Mouse (Mus musculus) ES-CJ7 (cell line): ENCODE results near the gene Cdx4.
A peak's percentile ranks its signal among the peaks of the same experiment; 100 is the strongest.

Experiments used
- DNase-seq: peaks from one replicate; pipeline ENCODE4 v3.0.0; 2011; ENCODE audit warnings: low read depth, low spot score

The Cdx4 gene

DNA sequence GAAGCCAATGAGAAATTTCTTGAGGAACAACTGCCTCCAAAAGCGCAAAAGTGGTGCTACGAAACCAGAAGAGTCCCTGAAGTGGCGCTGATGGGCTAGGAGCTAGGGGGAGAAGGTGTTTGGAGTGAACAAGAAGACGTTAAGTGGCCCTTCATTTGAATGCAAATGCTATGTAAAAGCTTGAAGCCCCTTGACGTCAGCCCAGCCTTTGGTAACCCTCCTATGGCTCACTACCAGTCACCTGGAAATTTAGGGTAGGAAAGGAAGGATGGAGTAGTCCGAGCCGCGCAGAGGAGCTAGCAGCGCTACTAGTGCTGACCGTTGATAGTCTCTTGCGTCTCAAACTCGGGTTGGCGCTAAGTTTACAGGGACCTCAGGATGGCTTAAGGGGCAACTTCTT, at the start of gene Cdx4:
Cdx4 (plus strand) TSS at position 253 of the 400 bp plus-strand sequence.
- peak; percentile 72 for DNase-seq

DNA sequence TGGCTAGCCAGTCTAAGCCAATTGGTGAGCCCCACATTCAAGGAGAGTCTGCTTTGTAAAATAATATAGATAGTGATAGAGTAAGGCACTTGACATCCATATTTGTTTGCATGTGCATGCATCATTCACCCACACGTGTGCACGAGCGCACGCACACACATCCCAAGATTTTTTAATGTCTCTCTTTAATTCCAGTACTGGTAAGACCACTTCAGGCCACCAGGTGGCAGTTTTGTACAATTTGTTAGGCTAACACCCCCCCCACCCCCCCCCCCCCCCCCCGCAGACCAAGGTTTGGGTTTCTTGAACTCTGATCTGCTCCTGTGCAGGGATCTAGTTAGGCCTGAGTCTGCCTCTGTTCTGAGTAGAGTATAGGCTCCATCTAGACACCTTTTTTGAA, 46.9 kb upstream of the Cdx4 start:
- DNase-seq: peak; percentile 40

DNA sequence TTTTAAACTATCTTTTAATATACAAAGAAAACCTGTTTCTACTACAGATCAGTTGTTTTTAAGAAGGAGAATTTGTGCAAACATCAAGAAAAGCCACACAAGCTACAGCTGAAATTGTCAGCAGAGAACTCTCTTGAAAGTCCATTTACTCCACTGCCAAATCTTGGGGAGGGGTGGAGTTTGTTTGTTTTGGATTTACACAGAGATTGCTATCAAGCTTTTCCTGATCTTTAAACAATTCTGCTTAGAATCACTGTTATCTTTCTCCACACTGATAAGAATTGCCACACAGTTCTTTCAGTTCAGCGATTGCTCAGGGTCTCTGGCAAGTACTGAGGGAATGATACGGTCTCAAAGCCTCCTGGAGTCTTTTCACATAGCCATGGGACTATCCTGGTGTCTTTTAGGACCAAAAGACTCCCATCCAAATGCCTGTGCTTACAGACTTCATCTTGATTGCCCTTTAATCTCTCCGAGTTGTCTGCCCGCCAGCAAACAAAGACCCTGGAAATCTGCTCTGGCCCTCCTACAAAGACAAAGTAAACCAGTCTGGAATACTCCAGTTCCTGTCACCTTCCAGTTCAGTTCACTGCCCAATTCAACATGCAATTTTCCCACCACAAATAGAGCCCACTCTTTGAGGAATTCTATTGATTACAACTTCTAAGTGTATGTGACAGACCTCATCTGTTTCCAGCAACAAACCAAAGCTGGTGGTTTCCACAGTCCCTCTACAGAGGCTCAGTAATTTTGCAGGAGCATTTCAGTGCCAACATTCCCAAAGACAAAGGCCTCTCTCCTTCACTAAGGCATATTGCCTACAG, 34.1 kb upstream of the Cdx4 start:
- peak; percentile 51 for DNase-seq

DNA sequence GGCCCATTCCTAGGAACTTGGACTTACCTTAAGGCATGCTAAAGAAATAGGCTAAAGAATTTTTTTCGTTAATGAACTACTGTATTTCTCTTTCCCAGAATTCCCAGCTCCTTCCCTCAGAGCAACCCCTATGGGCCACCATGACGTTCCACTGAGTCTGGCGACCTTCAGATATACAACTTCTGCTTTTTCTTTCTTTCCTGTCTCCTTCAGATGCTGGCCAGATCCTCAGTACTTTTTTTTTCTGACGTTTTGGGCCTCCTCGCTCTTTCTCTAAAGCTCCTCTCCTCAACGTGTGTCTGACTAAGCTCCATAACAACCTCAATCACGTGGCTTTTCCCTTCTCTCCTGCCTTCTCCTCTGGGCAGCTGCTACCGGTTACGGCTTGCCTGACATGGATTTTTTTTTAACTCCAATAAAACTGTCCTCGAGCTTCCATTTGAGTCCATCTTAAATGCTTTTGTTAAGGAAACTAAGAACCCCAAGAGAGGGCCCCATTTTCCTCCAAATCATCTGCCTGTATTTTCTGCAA, 33.3 kb upstream of the Cdx4 start:
- DNase-seq: no peak

DNA sequence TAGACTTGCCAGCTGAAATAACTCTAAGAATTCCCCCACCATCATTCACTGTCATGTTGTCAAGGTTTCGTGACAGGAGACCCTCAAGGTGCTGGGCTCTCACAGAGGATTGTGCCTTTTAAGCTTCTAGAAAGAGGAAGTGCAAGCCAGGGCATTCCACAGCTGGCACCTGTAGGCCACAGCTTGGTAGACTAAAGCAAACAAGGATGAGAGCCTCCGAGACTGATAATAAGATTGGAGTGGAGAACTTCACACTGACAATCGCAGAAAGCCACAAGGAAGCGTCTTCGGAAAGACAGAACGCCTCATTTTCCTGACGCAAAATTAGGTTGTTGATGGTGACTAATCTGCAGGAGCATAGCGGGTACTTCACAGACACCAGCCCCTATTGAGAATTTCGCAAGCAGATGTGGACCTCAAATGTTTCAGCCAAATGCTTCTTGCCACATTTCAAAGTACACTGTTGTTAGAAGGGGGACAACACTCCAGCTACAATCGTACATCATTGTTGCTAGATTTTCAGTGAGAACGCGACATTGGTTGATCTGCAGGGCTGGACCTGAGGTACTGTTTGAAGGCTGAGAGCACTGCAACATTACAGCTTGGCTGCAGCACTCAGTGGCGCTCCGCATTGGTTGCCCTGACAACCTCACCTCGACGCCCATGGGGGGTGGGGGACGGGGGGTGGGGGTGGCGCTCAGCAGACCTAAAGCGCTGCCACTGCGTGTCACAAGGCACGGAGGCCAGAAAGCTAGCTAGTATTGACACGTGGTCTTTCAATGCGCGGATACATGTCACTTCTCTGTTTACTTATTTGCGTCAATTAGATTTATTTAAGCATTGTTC, 32.5 kb upstream of the Cdx4 start:
- DNase-seq: peak; percentile 35

DNA sequence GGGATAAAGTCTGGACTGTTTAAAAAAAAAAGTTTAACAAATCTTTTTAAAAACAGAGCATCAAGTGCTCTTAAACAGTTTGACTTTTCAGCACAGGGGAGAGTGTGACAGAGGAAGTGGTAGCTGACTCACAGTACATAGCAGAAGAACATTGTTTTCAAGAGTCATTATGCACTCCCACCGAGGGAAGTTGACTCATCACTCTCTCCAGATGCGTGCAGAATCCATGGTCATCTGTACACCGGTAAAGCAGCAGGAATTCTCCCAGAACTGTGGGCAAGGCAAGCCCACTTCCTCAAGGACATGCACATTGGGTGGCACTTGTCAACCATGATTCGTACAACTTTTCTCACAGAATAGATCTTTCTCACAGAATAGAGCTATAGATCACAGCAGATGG, 22.3 kb upstream of the Cdx4 start:
- no peak for DNase-seq

DNA sequence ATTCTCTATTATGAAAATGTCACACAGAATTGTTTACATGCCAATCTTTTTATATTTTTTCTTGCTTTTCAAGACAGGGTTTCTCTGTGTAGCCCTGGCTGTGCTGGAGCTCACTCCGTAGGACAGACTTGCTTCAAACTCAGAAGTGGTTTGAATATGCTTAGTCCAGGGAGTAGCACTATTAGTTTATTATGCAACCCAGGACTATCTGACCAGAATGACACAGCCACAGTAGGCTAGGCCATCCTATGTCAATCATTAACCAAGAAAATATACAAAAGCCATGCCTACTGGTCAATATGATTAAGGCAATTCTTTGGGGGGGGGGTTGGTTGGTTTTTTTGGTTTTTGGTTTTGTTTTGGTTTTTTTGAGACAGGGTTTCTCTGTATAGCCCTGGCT, 12.9 kb upstream of the Cdx4 start:
- DNase-seq: no peak

DNA sequence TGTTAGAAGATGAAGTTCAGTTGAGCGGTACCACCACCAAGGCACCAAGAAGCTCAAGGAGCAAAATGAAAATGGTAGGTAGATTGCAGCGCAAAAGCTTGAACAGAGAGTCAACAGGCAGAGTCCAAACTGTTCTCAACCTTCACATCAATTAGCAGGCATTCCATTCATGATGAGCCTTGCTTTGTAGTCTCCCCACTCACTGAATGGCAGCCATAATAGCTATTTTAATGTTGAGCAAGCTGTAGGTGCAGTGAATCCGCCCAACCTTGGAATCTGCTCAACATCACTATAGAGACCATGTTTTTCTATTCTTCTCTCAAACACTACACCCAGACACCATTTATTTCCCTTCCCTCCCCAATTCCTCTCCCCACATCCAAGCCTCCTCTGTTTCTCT, 9.5 kb upstream of the Cdx4 start:
- DNase-seq: peak; percentile 95

DNA sequence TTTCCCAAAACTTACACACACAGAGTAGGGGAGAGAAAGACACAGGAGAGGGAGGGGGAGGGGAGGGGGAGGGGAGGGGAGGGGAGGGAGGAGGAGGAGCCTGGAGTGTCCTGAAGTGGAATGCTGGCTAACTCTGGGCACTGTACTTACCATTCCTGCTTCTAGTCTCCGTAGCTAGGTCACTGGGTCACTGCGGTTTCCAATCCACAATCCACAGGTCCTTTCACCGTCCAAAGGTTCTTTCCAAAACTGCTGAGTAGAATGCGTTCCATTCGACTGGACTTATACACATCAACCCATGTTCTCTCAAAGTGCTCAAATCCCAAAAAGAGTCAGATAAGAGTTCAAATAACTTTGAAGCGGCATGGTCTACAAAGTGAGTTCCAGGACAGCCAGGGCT, 7.1 kb upstream of the Cdx4 start:
- DNase-seq: peak; percentile 34

DNA sequence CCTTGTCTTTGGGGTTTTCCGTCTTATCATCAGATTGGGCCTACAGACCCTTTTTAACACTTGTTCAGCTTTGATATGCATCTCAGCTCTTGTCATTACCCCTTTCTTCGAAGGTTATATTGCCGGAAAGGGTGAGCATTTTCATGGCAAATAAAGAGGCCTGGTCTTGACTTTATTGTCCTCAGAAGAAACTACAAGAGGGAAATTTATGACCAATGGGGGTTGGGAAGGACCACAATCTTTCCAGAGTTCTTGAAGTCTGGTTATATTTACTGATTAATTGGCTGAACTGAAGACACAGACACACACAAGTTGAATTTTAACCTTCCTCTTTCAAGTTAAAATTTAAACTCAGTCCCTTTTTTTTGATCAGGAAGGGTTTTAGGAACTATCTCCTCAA, 4.7 kb downstream of the Cdx4 start:
- no peak for DNase-seq

DNA sequence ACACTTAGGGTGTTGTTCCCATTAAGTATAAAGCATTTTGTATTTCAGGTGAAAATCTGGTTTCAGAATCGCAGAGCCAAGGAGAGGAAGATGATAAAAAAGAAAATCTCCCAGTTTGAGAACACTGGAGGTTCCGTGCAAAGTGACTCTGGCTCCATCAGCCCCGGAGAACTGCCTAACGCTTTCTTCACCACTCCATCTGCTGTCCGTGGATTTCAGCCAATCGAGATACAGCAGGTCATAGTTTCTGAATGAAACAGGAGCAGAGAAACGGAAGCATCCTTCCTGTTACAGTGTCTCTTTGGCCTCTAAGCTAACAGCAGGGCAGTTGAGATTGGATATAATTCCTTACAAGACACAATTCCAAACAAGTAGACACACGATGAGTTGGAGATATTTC, 8.2 kb downstream of the Cdx4 start:
- no peak for DNase-seq

DNA sequence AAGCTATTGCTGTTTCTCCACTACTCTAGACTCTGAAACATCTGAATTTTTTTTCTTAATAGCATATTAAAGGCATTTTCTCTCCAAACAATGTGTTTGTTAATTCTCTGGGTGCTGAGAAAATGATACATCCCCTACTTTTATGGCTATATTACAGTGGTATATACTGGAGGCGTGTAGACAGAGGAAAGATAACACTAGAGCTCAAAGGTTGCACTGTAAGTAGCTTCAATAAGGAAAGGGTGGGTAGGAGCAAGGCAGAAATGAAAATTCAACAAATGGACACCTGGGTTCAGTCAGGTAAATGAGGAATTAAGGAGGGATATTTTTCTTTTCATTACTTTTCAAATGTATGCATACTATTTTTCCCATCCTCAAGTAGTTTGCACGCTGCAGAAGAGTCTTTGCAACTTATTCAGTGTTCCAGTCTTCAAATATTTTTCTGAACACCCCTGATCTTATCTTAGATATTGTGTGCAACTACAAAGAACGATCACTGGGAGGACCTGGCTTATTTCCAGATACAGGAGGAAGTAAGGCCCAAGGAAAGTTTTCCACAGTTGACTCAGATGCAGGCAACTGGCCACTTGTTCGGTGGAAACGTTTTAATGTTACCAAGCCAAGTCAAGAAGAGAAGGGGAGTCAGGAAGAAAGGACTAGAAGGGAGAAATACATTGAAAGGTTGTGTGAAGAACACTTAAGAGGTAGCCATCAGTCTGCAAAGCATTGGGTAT, 10.1 kb downstream of the Cdx4 start:
- DNase-seq: no peak

DNA sequence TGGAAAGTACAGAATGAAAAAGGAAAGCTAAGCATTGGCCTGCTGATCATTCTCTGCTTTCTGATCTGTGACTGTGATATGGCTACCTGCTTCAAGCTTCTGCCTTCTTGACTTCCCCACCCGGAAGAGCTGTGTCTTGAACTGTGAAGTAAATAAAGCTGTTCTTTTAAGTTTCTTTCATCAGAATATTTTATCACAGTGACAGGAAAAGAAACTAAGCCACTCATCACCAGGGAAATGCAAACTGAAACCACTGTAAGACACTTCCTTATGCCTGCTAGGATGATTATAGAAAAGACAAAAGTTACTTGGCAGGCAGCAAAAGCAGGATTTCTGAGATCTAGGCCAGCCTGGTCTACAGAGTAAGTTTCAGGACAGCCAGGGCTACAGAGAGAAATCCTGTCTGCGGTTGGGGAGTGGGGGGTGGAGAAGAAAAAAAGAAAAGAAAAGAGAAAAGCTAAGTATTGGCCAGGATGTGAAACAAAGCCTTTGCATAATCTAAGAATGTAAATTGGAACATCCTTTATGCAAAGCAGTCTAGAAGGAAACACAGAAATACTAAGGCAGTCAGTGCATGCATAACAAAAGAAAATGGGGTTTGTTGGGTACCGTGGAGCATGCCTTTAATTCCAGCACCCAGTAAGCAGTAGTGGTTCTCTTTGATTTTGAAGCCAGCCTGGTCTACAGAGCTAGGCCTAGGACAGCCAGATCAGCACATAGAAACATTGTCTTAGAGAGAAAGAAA, 20.3 kb downstream of the Cdx4 start:
- DNase-seq: peak; percentile 48

DNA sequence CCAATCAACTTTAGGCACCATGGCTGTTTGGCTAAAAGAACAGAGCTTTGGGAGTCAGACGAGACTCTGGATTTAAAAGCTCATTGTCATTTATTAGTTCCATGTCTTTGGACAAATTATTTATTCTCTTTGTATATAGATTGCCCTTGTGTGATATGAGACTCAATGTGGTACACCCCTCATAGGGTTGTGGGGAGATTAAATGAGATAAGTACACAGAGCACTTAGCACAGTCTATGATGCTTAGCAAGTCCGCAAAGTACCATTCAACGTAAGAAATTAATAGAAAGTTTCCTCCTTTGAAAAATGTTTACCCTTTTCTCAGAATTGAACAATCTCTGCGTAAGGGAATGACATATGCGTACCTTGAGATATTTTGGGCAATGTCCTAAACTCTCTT, 34.6 kb downstream of the Cdx4 start:
- no peak for DNase-seq

DNA sequence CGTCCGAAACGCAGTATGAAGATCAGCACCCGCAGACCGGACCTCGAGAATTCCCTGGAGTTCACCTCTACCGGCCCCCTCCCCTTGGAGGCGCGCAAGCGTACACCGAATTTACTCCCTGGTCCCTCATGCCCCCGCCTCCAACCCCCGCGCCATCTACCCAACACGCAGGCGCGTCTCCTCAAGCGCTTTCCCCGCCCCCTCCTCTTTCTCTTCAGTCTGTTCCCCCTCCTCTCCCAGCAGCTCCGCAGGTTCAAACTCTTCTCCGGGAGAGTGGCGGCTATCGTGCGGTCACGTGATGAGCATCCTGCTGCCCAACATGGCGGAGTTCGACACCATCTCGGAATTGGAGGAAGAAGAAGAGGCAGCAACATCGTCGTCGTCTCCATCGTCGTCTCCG, 35.1 kb downstream of the Cdx4 start, which contains the start of gene Chic1:
Chic1 (plus strand) TSS at position 190 of the 400 bp plus-strand sequence.
- peak; percentile 96 for DNase-seq

DNA sequence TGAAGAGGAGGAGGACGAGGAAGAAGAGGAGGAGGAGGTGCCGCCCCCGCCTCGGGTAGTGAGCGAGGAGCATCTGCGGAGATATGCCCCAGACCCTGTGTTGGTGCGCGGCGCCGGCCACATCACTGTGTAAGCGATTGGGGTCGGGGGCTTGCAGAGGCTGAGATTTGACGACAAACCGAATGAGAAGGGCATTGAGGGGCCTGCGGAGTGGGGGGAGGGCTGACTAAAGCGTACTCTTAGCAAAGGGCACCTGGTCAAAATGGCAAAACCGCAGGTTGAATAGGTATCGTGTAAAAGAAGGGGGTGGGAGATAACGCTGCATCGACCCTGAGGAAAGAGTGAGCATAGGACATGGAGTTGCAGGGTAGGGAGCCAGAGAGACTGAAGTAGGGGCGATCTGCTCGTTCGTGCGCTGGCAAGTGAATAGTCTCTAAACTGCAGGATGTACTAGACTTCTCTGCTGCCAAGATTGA, 35.6 kb downstream of the Cdx4 start:
- peak; percentile 4 for DNase-seq

DNA sequence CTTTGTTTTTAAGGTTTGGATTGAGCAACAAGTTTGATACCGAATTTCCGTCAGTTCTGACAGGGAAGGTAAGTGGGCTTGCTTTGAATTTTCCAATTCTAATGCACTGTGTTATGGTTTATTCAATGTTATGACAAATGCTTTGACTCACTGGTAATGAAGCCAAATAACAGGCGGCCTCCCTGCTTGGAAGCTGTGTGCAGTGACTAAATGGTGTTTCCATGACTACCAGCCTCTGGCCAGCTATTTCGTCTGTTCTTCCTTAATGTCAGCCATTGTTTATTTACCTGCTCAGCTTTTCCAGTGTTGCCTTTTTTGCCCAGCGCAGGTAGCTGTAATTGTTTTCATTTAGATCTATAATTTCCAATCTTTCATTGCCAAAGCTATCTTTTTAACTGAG, 45.0 kb downstream of the Cdx4 start:
- no peak for DNase-seq

DNA sequence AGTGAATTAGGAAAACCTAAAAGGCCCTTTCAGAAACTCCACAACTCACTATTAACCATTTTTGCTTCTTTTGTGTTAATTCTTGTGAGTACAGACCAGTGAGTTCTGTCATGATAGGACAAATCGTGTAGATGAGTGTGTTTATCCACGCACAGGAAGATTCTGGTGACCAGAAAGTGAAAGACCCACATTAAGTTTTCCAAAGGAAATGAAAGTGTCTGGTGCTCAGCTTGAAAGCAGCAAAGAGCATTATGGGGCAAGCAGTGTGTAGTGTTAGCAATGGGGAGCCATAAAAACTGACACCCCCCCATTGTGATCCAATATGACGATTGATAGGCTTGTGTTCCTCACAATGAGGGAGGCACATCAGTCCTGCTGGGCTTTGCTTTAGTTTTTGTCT, 47.5 kb downstream of the Cdx4 start:
- DNase-seq: no peak

DNA sequence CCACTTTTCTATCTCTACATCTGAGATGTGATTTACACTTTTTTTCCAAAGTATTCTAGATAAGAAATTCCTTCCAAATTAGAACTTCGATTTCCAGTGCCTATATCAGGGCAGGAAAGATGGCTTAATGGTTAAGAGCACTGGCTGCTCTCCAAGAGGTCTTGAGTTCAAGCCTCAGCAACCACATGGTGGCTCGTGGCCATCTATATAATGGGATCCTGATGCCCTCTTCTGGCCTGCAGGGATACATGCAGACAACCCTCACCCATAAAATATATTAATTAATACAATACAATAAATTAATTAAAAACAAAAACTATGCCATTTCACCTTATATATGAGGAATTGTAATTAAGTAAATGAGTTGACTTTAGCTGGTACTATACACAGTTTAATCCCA, 50.0 kb downstream of the Cdx4 start:
- peak; percentile 38 for DNase-seq

DNA sequence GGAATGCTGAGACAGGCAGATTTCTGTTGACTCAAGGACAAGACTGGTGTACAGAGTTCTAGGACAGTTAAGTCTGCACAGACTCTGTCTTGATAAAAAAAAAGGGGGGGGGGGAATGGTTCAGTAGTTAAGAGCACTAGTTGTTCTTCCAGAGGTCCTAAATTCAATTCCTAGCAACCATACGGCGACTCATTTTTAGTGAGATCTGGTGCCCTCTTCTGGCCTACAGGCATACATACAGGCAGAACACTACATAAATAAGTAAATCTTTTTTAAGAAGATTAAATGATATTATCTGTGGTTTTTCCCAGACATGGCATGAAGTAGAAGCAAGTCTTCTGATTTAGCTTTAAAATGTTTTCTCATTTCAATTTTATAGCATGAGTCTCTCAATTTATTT, 50.4 kb downstream of the Cdx4 start:
- DNase-seq: peak; percentile 64

DNA sequence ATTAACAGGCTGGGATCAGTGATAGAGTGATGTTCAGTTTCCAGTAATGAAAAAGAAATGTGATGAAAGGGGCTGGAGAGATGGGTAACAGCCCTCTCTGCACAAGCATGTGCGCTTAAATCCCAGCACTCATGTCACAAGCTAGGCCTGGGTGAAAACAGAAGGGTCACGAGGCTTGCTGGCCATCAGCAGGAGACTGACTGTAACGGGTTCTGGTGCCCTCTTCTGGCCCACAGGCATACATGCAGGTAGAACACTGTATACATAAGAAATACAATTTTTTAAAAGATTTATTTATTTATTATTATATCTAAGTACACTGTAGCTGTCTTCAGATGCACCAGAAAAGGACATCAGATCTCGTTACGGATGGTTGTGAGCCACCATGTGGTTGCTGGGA, 53.1 kb downstream of the Cdx4 start:
- peak; percentile 51 for DNase-seq
